Mouse (Mus musculus): Measurements from ENCODE around the gene Ankrd65. TPM values are rescaled to one million over a fixed set of nuclear protein-coding genes. Genes with fewer than 3 reads are reported as not detected.
"Not testable (repeated sequence)": the region's sequence is repeated elsewhere in the genome, so short reads cannot be mapped to it uniquely, and the experiment has no call there.

Gene Ankrd65
- 0.24 TPM in 1 of 2 replicates, not detected in the other for polyA plus RNA-seq (2015; fragmentation: Nextera tagmentation; extraction: Ambion mirVana)

- Histone ChIP-seq H3K4me1 (0 out of 2 replicates have a peak, but pooled peaks cover 3% of the 10 kb centered on the region), H3K4me3 (no peak within 1 kb of the TSS), H3K27me3 (no peaks in the 10 kb centered on the region), H3K9me3 (no peaks in the 10 kb centered on the region), H3K27ac (peak within 1 kb of the TSS; percentile 28; the same call in 1 of the 2 replicates), H3K9ac (no peak within 1 kb of the TSS), H3K4me2 (no peak within 1 kb of the TSS), H3K36me3 (no peaks in the 10 kb centered on the region)
- ATAC-seq (ENCODE audit: insufficient number of reproducible peaks, insufficient read depth, low FRiP score, low TSS enrichment, low read depth): no peak
- WGBS: 78% methylated on average over 3 of the region's 3 CpGs
Observed at GRCm38 (mm10) chr4:155790021-155790489, at the start of gene Ankrd65. TSS of gene Ankrd65 (plus strand) at chr4:155790439.

GRCm38 (mm10) chr4:155740681-155741080 lies 49.6 kb upstream of the Ankrd65 start:
- Histone ChIP-seq H3K36me3 (peaks cover 73% of the 10 kb centered on the region), H3K4me1 (peaks cover 23% of the 10 kb centered on the region)
- ATAC-seq (ENCODE audit: insufficient number of reproducible peaks, insufficient read depth, low FRiP score, low TSS enrichment, low read depth); H3K9ac ChIP-seq; H3K27ac ChIP-seq; H3K4me2 ChIP-seq; H3K27me3 ChIP-seq; H3K4me3 ChIP-seq; H3K9me3 ChIP-seq: not testable (repeated sequence)
- WGBS: 91% methylated on average over 10 of the region's 10 CpGs

- Histone ChIP-seq H3K27ac (no peak overlapping the region), H3K4me3 (no peak overlapping the region), H3K27me3 (no peaks in the 10 kb centered on the region), H3K4me1 (peaks cover 7% of the 10 kb centered on the region; the same call in 1 of the 2 replicates), H3K9ac (no peak overlapping the region), H3K9me3 (no peaks in the 10 kb centered on the region), H3K4me2 (no peak overlapping the region), H3K36me3 (peaks cover 85% of the 10 kb centered on the region)
- WGBS: 92% methylated on average over 5 of the region's 5 CpGs
- ATAC-seq (ENCODE audit: insufficient number of reproducible peaks, insufficient read depth, low FRiP score, low TSS enrichment, low read depth): no peak
Observed at GRCm38 (mm10) chr4:155742684-155743083, 47.6 kb upstream of the Ankrd65 start.

- Histone ChIP-seq H3K36me3 (peaks cover 99% of the 10 kb centered on the region), H3K4me2 (no peak overlapping the region), H3K4me1 (no peaks in the 10 kb centered on the region), H3K4me3 (no peak overlapping the region), H3K27me3 (no peaks in the 10 kb centered on the region), H3K27ac (no peak overlapping the region), H3K9ac (no peak overlapping the region), H3K9me3 (no peaks in the 10 kb centered on the region)
- no peak for ATAC-seq (ENCODE audit: insufficient number of reproducible peaks, insufficient read depth, low FRiP score, low TSS enrichment, low read depth)
- 91% methylated on average over 8 of the region's 8 CpGs for WGBS
Observed at GRCm38 (mm10) chr4:155744474-155744873, 45.8 kb upstream of the Ankrd65 start.

- H3K9ac ChIP-seq: no peak overlapping the region
- no peaks in the 10 kb centered on the region for H3K9me3 ChIP-seq
- no peak overlapping the region for H3K4me2 ChIP-seq
- no peak for ATAC-seq (ENCODE audit: insufficient number of reproducible peaks, insufficient read depth, low FRiP score, low TSS enrichment, low read depth)
- H3K36me3 ChIP-seq: peaks cover 99% of the 10 kb centered on the region
- no peak overlapping the region for H3K4me3 ChIP-seq
- no peak overlapping the region for H3K27ac ChIP-seq
- 91% methylated on average over 5 of the region's 5 CpGs for WGBS
- H3K27me3 ChIP-seq: no peaks in the 10 kb centered on the region
- no peaks in the 10 kb centered on the region for H3K4me1 ChIP-seq
Observed at GRCm38 (mm10) chr4:155745136-155745535, 45.1 kb upstream of the Ankrd65 start.

- no peak overlapping the region for H3K9ac ChIP-seq
- peaks cover 99% of the 10 kb centered on the region for H3K36me3 ChIP-seq
- no peak for ATAC-seq (ENCODE audit: insufficient number of reproducible peaks, insufficient read depth, low FRiP score, low TSS enrichment, low read depth)
- H3K27ac ChIP-seq: no peak overlapping the region
- WGBS: 86% methylated on average over 8 of the region's 8 CpGs
- H3K9me3 ChIP-seq: no peaks in the 10 kb centered on the region
- no peak overlapping the region for H3K4me3 ChIP-seq
- H3K4me1 ChIP-seq: no peaks in the 10 kb centered on the region
- no peak overlapping the region for H3K4me2 ChIP-seq
- H3K27me3 ChIP-seq: no peaks in the 10 kb centered on the region
Observed at GRCm38 (mm10) chr4:155746036-155746548, 44.1 kb upstream of the Ankrd65 start.

GRCm38 (mm10) chr4:155746575-155747490 lies 43.4 kb upstream of the Ankrd65 start:
- Histone ChIP-seq H3K9me3 (no peaks in the 10 kb centered on the region), H3K27ac (no peak overlapping the region), H3K4me2 (no peak overlapping the region), H3K4me1 (no peaks in the 10 kb centered on the region), H3K4me3 (no peak overlapping the region), H3K27me3 (no peaks in the 10 kb centered on the region), H3K36me3 (peaks cover 99% of the 10 kb centered on the region), H3K9ac (no peak overlapping the region)
- ATAC-seq (ENCODE audit: insufficient number of reproducible peaks, insufficient read depth, low FRiP score, low TSS enrichment, low read depth): no peak
- 87% methylated on average over 17 of the region's 17 CpGs for WGBS

GRCm38 (mm10) chr4:155757011-155757410 lies 33.2 kb upstream of the Ankrd65 start:
- Histone ChIP-seq H3K9ac (no peak overlapping the region), H3K9me3 (no peaks in the 10 kb centered on the region), H3K4me1 (peaks cover 22% of the 10 kb centered on the region), H3K27ac (no peak overlapping the region), H3K36me3 (peaks cover 53% of the 10 kb centered on the region), H3K4me3 (no peak overlapping the region), H3K27me3 (no peaks in the 10 kb centered on the region), H3K4me2 (no peak overlapping the region)
- 93% methylated on average over 12 of the region's 12 CpGs for WGBS
- no peak for ATAC-seq (ENCODE audit: insufficient number of reproducible peaks, insufficient read depth, low FRiP score, low TSS enrichment, low read depth)

GRCm38 (mm10) chr4:155759862-155760612 lies 30.2 kb upstream of the Ankrd65 start:
- H3K9ac ChIP-seq: peak overlapping the region; percentile 88
- no peak overlapping the region for H3K27ac ChIP-seq
- H3K4me3 ChIP-seq: peak overlapping the region; percentile 91
- H3K4me1 ChIP-seq: peaks cover 22% of the 10 kb centered on the region
- no peaks in the 10 kb centered on the region for H3K27me3 ChIP-seq
- no peaks in the 10 kb centered on the region for H3K9me3 ChIP-seq
- no peak for ATAC-seq (ENCODE audit: insufficient number of reproducible peaks, insufficient read depth, low FRiP score, low TSS enrichment, low read depth)
- WGBS: 2% methylated on average over 10 of the region's 10 CpGs
- H3K4me2 ChIP-seq: peak overlapping the region; percentile 97
- H3K36me3 ChIP-seq: peaks cover 25% of the 10 kb centered on the region

GRCm38 (mm10) chr4:155760613-155761355 lies 29.5 kb upstream of the Ankrd65 start, which contains the start of gene Atad3a:
TSS of gene Atad3a (minus strand) at chr4:155761093.
- Histone ChIP-seq H3K4me2 (peak within 1 kb of the TSS; percentile 97), H3K4me1 (peaks cover 22% of the 10 kb centered on the region), H3K36me3 (peaks cover 18% of the 10 kb centered on the region), H3K4me3 (peak within 1 kb of the TSS; percentile 91), H3K9me3 (no peaks in the 10 kb centered on the region), H3K27ac (peak within 1 kb of the TSS; percentile 58), H3K27me3 (no peaks in the 10 kb centered on the region), H3K9ac (peak within 1 kb of the TSS; percentile 88)
- WGBS: under 1% methylated on average over 68 of the region's 68 CpGs
- ATAC-seq (ENCODE audit: insufficient number of reproducible peaks, insufficient read depth, low FRiP score, low TSS enrichment, low read depth): peak; percentile 95

All from embryonic facial prominence, embryonic 13.5 days (tissue).